Mouse (Mus musculus) MEL (cell line): ENCODE results near the gene Macrod1. TPM values are rescaled to one million over a fixed set of nuclear protein-coding genes. Genes with fewer than 3 reads are reported as not detected.
A peak's percentile ranks its signal among the peaks of the same experiment; 100 is the strongest.

ENCODE experiments used
- DNase-seq: peaks from one replicate; pipeline ENCODE4 v3.0.0; 2011; ENCODE audit warnings: low read depth, low spot score
- H3K27ac ChIP-seq: 2 replicates; pipeline ENCODE4 v1.5.1; 2012; ENCODE audit warnings: low read depth, mild to moderate bottlenecking, control low read depth, low read length, moderate library complexity; ENCODE audit not compliant: control insufficient read depth
- H3K27me3 ChIP-seq, 2 experiments: fragments of 150-350 bp in 1 of 2; sonication (generic) in 1 of 2; 2 replicates each; pipeline ENCODE4 v1.6.1; 2012; ENCODE audit warnings: low read length in 2 of 2, mild to moderate bottlenecking in 2 of 2, improper control_type of control experiment in 1 of 2, moderate library complexity in 1 of 2; ENCODE audit not compliant: insufficient read depth in 2 of 2, control insufficient read depth in 1 of 2
- H3K36me3 ChIP-seq, 2 experiments: 2 replicates each; pipeline ENCODE4 v1.6.1; 2012 to 2014; ENCODE audit warnings: low read length in 2 of 2, improper control_type of control experiment in 1 of 2, inconsistent platforms in 1 of 2, mild to moderate bottlenecking in 1 of 2; ENCODE audit not compliant: insufficient read depth in 2 of 2, control insufficient read depth in 1 of 2
- H3K4me1 ChIP-seq, 2 experiments: fragments of 150-350 bp in 1 of 2; sonication (generic) in 1 of 2; 2 replicates each; pipeline ENCODE4 v1.6.1; 2012; ENCODE audit warnings: low read length in 2 of 2, improper control_type of control experiment in 1 of 2, mild to moderate bottlenecking in 1 of 2; ENCODE audit not compliant: insufficient read depth in 2 of 2, control insufficient read depth in 1 of 2
- H3K4me3 ChIP-seq, 2 experiments: fragments of 150-350 bp in 1 of 2; sonication (generic) in 1 of 2; 2 replicates each; pipeline ENCODE4 v1.5.1; 2012; ENCODE audit warnings: low read depth in 2 of 2, low read length in 2 of 2, mild to moderate bottlenecking in 2 of 2, moderate library complexity in 2 of 2, control low read depth in 1 of 2, improper control_type of control experiment in 1 of 2; ENCODE audit not compliant: control insufficient read depth in 1 of 2, insufficient read depth in 1 of 2
- H3K79me2 ChIP-seq: 2 replicates; pipeline ENCODE4 v1.6.1; 2012; ENCODE audit warnings: mild to moderate bottlenecking, low read length, moderate library complexity; ENCODE audit not compliant: control insufficient read depth, poor library complexity, insufficient read depth
- H3K9ac ChIP-seq: 2 replicates; pipeline ENCODE4 v1.6.1; 2012; ENCODE audit warnings: low read depth, mild to moderate bottlenecking, control low read depth, low read length, moderate library complexity; ENCODE audit not compliant: control insufficient read depth, poor library complexity, severe bottlenecking
- H3K9me3 ChIP-seq: fragments of 150-350 bp; sonication (generic); replicated peaks from 2 replicates; pipeline ENCODE4 v1.6.1; 2012; ENCODE audit warnings: mild to moderate bottlenecking, low read length, improper control_type of control experiment, moderate library complexity; ENCODE audit not compliant: insufficient read depth
- BHLHE40 ChIP-seq: IDR thresholded peaks from 2 replicates; pipeline ENCODE4 v1.6.1; 2012; ENCODE audit warnings: low read depth, mild to moderate bottlenecking, inconsistent platforms, low read length, improper control_type of control experiment, borderline replicate concordance
- CHD1 ChIP-seq: IDR thresholded peaks from 2 replicates; pipeline ENCODE4 v1.6.1; 2012; ENCODE audit warnings: low read depth, mild to moderate bottlenecking, inconsistent platforms, low read length, improper control_type of control experiment
- CHD2 ChIP-seq: IDR thresholded peaks from 2 replicates; pipeline ENCODE4 v1.6.1; 2011; ENCODE audit warnings: low read length, improper control_type of control experiment
- CTCF ChIP-seq, 3 experiments: IDR thresholded peaks in 2 of 3; conservative IDR thresholded peaks in 1 of 3; 2 replicates each; pipeline ENCODE4 v1.5.1; 2011 to 2012; ENCODE audit warnings: low read length in 3 of 3, low read depth in 2 of 3, mild to moderate bottlenecking in 2 of 3, improper control_type of control experiment in 1 of 3, inconsistent platforms in 1 of 3, mixed read lengths in 1 of 3, moderate library complexity in 1 of 3; ENCODE audit not compliant: control insufficient read depth in 1 of 3, insufficient read depth in 1 of 3, poor library complexity in 1 of 3, severe bottlenecking in 1 of 3
- ELF1 ChIP-seq: IDR thresholded peaks from 2 replicates; pipeline ENCODE4 v1.6.1; 2014; ENCODE audit warnings: low read depth, mild to moderate bottlenecking, inconsistent platforms, low read length, improper control_type of control experiment, moderate library complexity
- ETS1 ChIP-seq: IDR thresholded peaks from 2 replicates; pipeline ENCODE4 v1.6.1; 2012; ENCODE audit warnings: low read depth, mild to moderate bottlenecking, inconsistent platforms, low read length, improper control_type of control experiment, moderate library complexity
- GATA1 ChIP-seq: IDR thresholded peaks from 2 replicates; pipeline ENCODE4 v1.6.1; 2011; ENCODE audit warnings: low read depth, low read length, improper control_type of control experiment
- HCFC1 ChIP-seq: IDR thresholded peaks from 2 replicates; pipeline ENCODE4 v1.6.1; 2012; ENCODE audit warnings: low read depth, mild to moderate bottlenecking, inconsistent platforms, low read length, improper control_type of control experiment, moderate library complexity
- JUND ChIP-seq: IDR thresholded peaks from 2 replicates; pipeline ENCODE4 v1.6.1; 2011; ENCODE audit warnings: low read depth, mild to moderate bottlenecking, improper control_type of control experiment, low read length
- KAT2A ChIP-seq: conservative IDR thresholded peaks from 2 replicates; pipeline ENCODE4 v1.6.1; 2012; ENCODE audit warnings: low read depth, low read length, improper control_type of control experiment, inconsistent platforms
- MAFK ChIP-seq: IDR thresholded peaks from 2 replicates; pipeline ENCODE4 v1.6.1; 2011; ENCODE audit warnings: low read depth, mild to moderate bottlenecking, low read length, improper control_type of control experiment, borderline replicate concordance
- MAX ChIP-seq: IDR thresholded peaks from 2 replicates; pipeline ENCODE4 v1.6.1; 2011; ENCODE audit warnings: low read length, improper control_type of control experiment
- MAZ ChIP-seq: IDR thresholded peaks from 2 replicates; pipeline ENCODE4 v1.6.1; 2012; ENCODE audit warnings: low read depth, mild to moderate bottlenecking, inconsistent platforms, low read length, improper control_type of control experiment
- MYB ChIP-seq: IDR thresholded peaks from 2 replicates; pipeline ENCODE4 v1.6.1; 2011; ENCODE audit warnings: mild to moderate bottlenecking, low read depth, low read length, improper control_type of control experiment
- MYC ChIP-seq: IDR thresholded peaks from 2 replicates; pipeline ENCODE4 v1.6.1; 2011; ENCODE audit warnings: low read depth, mild to moderate bottlenecking, low read length, improper control_type of control experiment, moderate library complexity
- NELFE ChIP-seq: IDR thresholded peaks from 2 replicates; pipeline ENCODE4 v1.6.1; 2011; ENCODE audit warnings: low read depth, low read length, improper control_type of control experiment
- NRF1 ChIP-seq: IDR thresholded peaks from 2 replicates; pipeline ENCODE4 v1.6.1; 2014; ENCODE audit warnings: low read depth, mild to moderate bottlenecking, inconsistent platforms, low read length, improper control_type of control experiment, moderate library complexity; ENCODE audit not compliant: poor library complexity, insufficient read depth, severe bottlenecking
- POLR2AphosphoS2 ChIP-seq: IDR thresholded peaks from 2 replicates; pipeline ENCODE4 v1.6.1; 2011; ENCODE audit warnings: low read length, improper control_type of control experiment
- SIN3A ChIP-seq: IDR thresholded peaks from 2 replicates; pipeline ENCODE4 v1.6.1; 2012; ENCODE audit warnings: low read length, improper control_type of control experiment, inconsistent platforms
- TAL1 ChIP-seq: IDR thresholded peaks from 2 replicates; pipeline ENCODE4 v1.6.1; 2012; ENCODE audit warnings: mild to moderate bottlenecking, inconsistent platforms, low read length, moderate library complexity, mixed read lengths
- TCF12 ChIP-seq: IDR thresholded peaks from 2 replicates; pipeline ENCODE4 v1.6.1; 2014; ENCODE audit warnings: low read depth, mild to moderate bottlenecking, inconsistent platforms, low read length, improper control_type of control experiment, moderate library complexity
- UBTF ChIP-seq: IDR thresholded peaks from 2 replicates; pipeline ENCODE4 v1.6.1; 2012; ENCODE audit warnings: low read depth, mild to moderate bottlenecking, inconsistent platforms, low read length, improper control_type of control experiment, moderate library complexity, borderline replicate concordance; ENCODE audit not compliant: insufficient read depth
- USF2 ChIP-seq, 2 experiments: IDR thresholded peaks; 2 replicates each; pipeline ENCODE4 v1.6.1; 2011 to 2012; ENCODE audit warnings: improper control_type of control experiment in 2 of 2, low read length in 2 of 2, borderline replicate concordance in 1 of 2, inconsistent platforms in 1 of 2, low read depth in 1 of 2, mild to moderate bottlenecking in 1 of 2; ENCODE audit not compliant: insufficient read depth in 1 of 2
- ZKSCAN1 ChIP-seq: IDR thresholded peaks from 2 replicates; pipeline ENCODE4 v1.6.1; 2012; ENCODE audit warnings: low read depth, mild to moderate bottlenecking, inconsistent platforms, low read length, improper control_type of control experiment, moderate library complexity
- ZNF384 ChIP-seq: IDR thresholded peaks from 2 replicates; pipeline ENCODE4 v1.6.1; 2012; ENCODE audit warnings: low read depth, mild to moderate bottlenecking, inconsistent platforms, low read length, improper control_type of control experiment
- polyA plus RNA-seq, 2 experiments: library from polyadenylated mRNA; stranded (reverse) in 1 of 2; unstranded in 1 of 2; fragments of >175 nt in 1 of 2; fragments of >200 nt in 1 of 2; gene quantifications; 2 replicates each; pipeline versions ENCODE4 v1.2.1 to v1.2.4; 2012; ENCODE audit warnings: low replicate concordance in 2 of 2, low read depth in 1 of 2; ENCODE audit not compliant: insufficient read length in 2 of 2, insufficient read depth in 1 of 2, missing spikeins in 1 of 2
- total RNA-seq: library from RNA; depleted of rRNA; stranded (reverse); fragments of 300-350 nt; gene quantifications from 2 replicates; pipeline ENCODE4 v1.2.3, GENCODE M21; 2012

The Macrod1 gene
- total and polyA plus RNA-seq, 3 experiments, result 4.5 to 15.7 TPM; not detected in 1

DNA sequence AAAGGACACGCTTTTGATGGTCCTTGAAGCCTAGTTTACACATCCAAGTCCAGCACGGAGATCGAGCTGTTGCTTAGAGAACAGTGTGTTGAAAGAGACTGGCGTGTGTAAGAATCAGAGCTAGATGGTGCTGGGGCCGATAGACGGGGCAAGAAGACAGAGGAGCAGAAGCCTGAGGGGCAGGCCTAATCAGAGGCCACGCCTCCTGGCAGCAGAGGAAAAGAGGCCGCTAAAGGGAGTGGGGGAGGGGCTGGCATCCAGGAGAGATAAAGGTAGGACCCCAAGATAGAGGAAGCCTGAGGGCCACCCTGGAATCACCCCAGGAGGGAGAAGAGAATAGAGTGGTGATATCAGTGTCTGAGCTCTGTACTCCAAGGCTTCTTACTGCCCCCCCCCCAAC, 114.8 kb downstream of the Macrod1 start:
- Histone ChIP-seq H3K79me2 (no peaks in the 10 kb centered on the region), H3K27me3 (no peaks in the 10 kb centered on the region), H3K9me3 (no peaks in the 10 kb centered on the region), H3K27ac (no peak overlapping the region), H3K36me3 (no peaks in the 10 kb centered on the region), H3K4me3 (no peak overlapping the region), H3K9ac (no peak overlapping the region), H3K4me1 (peaks cover 4 to 5% of the 10 kb centered on the region in 2 experiments; a peak in 3 of 4 replicates)
- TF ChIP-seq ETS1, result no peak
- no peak for TF ChIP-seq CTCF (IDR thresholded peaks at IDR 0.05 in 2 of 3, conservative IDR thresholded peaks at IDR 0.05 in 1 of 3; ENCODE audit: control insufficient read depth in 1 of 3, insufficient read depth in 1 of 3, low read depth in 2 of 3, low read length in 3 of 3, poor library complexity in 1 of 3, severe bottlenecking in 1 of 3)
- no peak for TF ChIP-seq TAL1
- TF ChIP-seq MAFK, result no peak
- TF ChIP-seq MYC, result no peak
- no peak for TF ChIP-seq JUND
- TF ChIP-seq MAX, result no peak
- TF ChIP-seq BHLHE40, result no peak
- no peak for TF ChIP-seq CHD1
- no peak for TF ChIP-seq ELF1
- TF ChIP-seq TCF12, result no peak
- no peak for TF ChIP-seq CHD2
- TF ChIP-seq UBTF, result no peak
- TF ChIP-seq ZKSCAN1, result no peak
- no peak for TF ChIP-seq NRF1
- TF ChIP-seq ZNF384, result no peak
- no peak for TF ChIP-seq SIN3A
- TF ChIP-seq MAZ, result no peak
- peak; percentile 54 for DNase-seq

GRCm38 (mm10) chr19:7172051-7172866, 115.6 kb downstream of the Macrod1 start:
- H3K9ac ChIP-seq, result no peak overlapping the region
- H3K27ac ChIP-seq, result no peak overlapping the region
- H3K4me1 ChIP-seq, result peaks cover 4 to 5% of the 10 kb centered on the region in 2 experiments; a peak in 3 of 4 replicates
- H3K4me3 ChIP-seq, result no peak overlapping the region
- H3K9me3 ChIP-seq, result no peaks in the 10 kb centered on the region
- no peaks in the 10 kb centered on the region for H3K36me3 ChIP-seq
- no peaks in the 10 kb centered on the region for H3K27me3 ChIP-seq
- DNase-seq, result no peak
- no peak for TF ChIP-seq GATA1
- no peak for TF ChIP-seq MAZ
- no peak for TF ChIP-seq POLR2AphosphoS2
- TF ChIP-seq HCFC1, result no peak
- TF ChIP-seq NELFE, result no peak
- TF ChIP-seq SIN3A, result no peak
- TF ChIP-seq JUND, result no peak
- TF ChIP-seq KAT2A, result no peak
- no peak for TF ChIP-seq USF2 (IDR thresholded peaks at IDR 0.05; ENCODE audit: borderline replicate concordance in 1 of 2, insufficient read depth in 1 of 2, low read depth in 1 of 2, low read length in 2 of 2)
- TF ChIP-seq MYB, result no peak
- TF ChIP-seq MAFK, result no peak
- H3K79me2 ChIP-seq, result no peaks in the 10 kb centered on the region
